In the genomic region with DNA sequence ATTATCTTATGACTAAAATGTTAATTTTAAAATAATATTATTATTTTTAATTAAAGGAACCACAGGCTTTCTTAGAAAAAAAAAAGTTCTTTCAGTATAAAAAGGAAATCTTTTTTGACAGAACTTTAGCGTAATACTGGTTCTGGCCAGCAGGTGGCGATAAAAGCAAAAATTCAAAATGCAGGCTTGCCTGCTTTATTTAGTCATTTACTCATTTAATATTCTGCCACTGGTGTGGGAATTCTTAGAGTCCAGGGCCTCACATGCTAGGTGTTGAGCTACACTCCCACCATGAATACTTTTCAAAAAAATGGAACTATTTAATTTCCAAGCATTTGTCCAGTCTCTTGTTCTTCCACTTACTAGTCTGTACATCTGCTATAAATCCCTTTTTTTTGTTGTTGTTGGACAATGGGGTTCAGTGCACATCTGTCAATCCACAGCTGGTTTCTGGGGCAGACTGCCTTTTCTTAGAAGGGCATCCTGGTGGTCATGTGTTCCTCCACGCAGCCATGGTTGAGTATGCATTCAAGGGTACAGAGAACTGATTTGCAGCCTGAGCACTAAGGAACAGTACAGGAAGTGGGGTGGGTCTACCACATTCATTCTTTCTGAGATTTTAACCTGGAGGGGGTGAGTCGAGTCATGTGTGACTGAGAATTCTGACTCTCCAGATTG, we compare ENCODE assay signal across 9 mouse cellular contexts. TPM values are rescaled to one million over a fixed set of nuclear protein-coding genes. Genes with fewer than 3 reads are reported as not detected.
DNase-seq lines count a peak whose midpoint lies in the region; ATAC-seq and TF ChIP-seq lines count a peak whose summit lies in the region.
"Had no signal": no experiment of that assay in that cellular context is flagged by ENCODE, and none has a peak within 500 bp of the region (broad histone marks: within the 10 kb centered on the region; RNA-seq: fewer than 3 reads in every experiment).

No protein-coding gene starts in this region.

- intact Hi-C loops in gastrocnemius, postnatal 14 days (cut with DNase I; ENCODE audit: low total_unique reads), result loop anchor here (5.0 kb wide), 1 partner anchor 283 kb away; no protein-coding TSS in a partner anchor
- intact Hi-C loops in left cerebral cortex, adult 2 months (cut with DNase I), result loop anchor here (1.0 kb wide), 2 partner anchors 282 to 306 kb away; no protein-coding TSS in a partner anchor

- H3K4me2 ChIP-seq in intestine, embryonic 14.5 days (ENCODE audit: low read length), result no peak overlapping the region
- H3K4me2 ChIP-seq in intestine, embryonic 15.5 days (replicated peaks), result no peak overlapping the region
- H3K4me2 ChIP-seq: limb, embryonic 12.5 days had no signal

- no peaks in the 10 kb centered on the region for H3K36me3 ChIP-seq in intestine, embryonic 14.5 days (ENCODE audit: control insufficient read depth, insufficient read depth, low read length)
- no peaks in the 10 kb centered on the region for H3K36me3 ChIP-seq in intestine, embryonic 15.5 days
- H3K36me3 ChIP-seq: limb, embryonic 12.5 days had no signal

- H3K27ac ChIP-seq in intestine, embryonic 14.5 days (ENCODE audit: low read depth), result no peak overlapping the region
- H3K27ac ChIP-seq in intestine, embryonic 15.5 days, result no peak overlapping the region
- H3K27ac ChIP-seq in left cerebral cortex, adult 2 months, result no peak overlapping the region
- H3K27ac ChIP-seq: limb, embryonic 12.5 days had no signal

- no peak for ATAC-seq in intestine, embryonic 14.5 days (replicated peaks; ENCODE audit: low FRiP score, low TSS enrichment, low read depth)
- no peak for ATAC-seq in intestine, embryonic 15.5 days

- H3K4me3 ChIP-seq in intestine, embryonic 14.5 days (ENCODE audit: low read depth, low read length), result no peak overlapping the region
- no peak overlapping the region for H3K4me3 ChIP-seq in intestine, embryonic 15.5 days (replicated peaks)
- H3K4me3 ChIP-seq in left cerebral cortex, adult 2 months, result no peak overlapping the region
- H3K4me3 ChIP-seq: limb, embryonic 12.5 days had no signal

- peak; percentile 95 for DNase-seq in intestine, embryonic 14.5 days (ENCODE audit: low spot score)
- DNase-seq in MEL-GATA-1-ER (ENCODE audit: extremely low read depth, low read depth), result peak; percentile 36
- DNase-seq in cerebellum, adult 9-10 months, result peak; percentile 72
- DNase-seq in gastrocnemius, postnatal 14 days, result peak; percentile 50
- DNase-seq in left cerebral cortex, adult 2 months (ENCODE audit: extremely low spot score in 1 of 2, low spot score in 2 of 2), result peak; percentile 51 to 77
- peak; percentile 24 to 53 for DNase-seq in natural killer cell, adult 2 months (ENCODE audit: low spot score in 2 of 2)
- peak; percentile 53 to 57 for DNase-seq in urinary bladder, postnatal 36 days (ENCODE audit: low spot score in 2 of 2)

- WGBS in intestine, embryonic 14.5 days, result 34% methylated on average over 4 of the region's 4 CpGs
- WGBS in intestine, embryonic 15.5 days, result 28% methylated on average over 4 of the region's 4 CpGs

- no peaks in the 10 kb centered on the region for H3K4me1 ChIP-seq in intestine, embryonic 14.5 days (replicated peaks; ENCODE audit: control insufficient read depth, insufficient read depth, low read length)
- no peaks in the 10 kb centered on the region for H3K4me1 ChIP-seq in intestine, embryonic 15.5 days (replicated peaks)
- H3K4me1 ChIP-seq: limb, embryonic 12.5 days had no signal

- H3K9ac ChIP-seq in intestine, embryonic 14.5 days (ENCODE audit: low read length), result no peak overlapping the region
- no peak overlapping the region for H3K9ac ChIP-seq in intestine, embryonic 15.5 days
- H3K9ac ChIP-seq: limb, embryonic 12.5 days had no signal

- H3K27me3 ChIP-seq in intestine, embryonic 14.5 days (replicated peaks; ENCODE audit: control insufficient read depth, insufficient read depth, low read length), result peaks cover 17% of the 10 kb centered on the region
- H3K27me3 ChIP-seq in intestine, embryonic 15.5 days (replicated peaks), result peaks cover 27% of the 10 kb centered on the region

- peak; percentile 84 for TF ChIP-seq CTCF in left cerebral cortex, adult 2 months (IDR thresholded peaks at IDR 0.05)

- no peaks in the 10 kb centered on the region for H3K9me3 ChIP-seq in intestine, embryonic 14.5 days (ENCODE audit: control insufficient read depth, low read length)
- no peaks in the 10 kb centered on the region for H3K9me3 ChIP-seq in intestine, embryonic 15.5 days
- H3K9me3 ChIP-seq: limb, embryonic 12.5 days had no signal

RNA-seq across cellular contexts. Expression of a gene that starts 30.6 kb away (rescaled TPM):
- polyA plus RNA-seq in intestine, embryonic 14.5 days (2014; fragmentation: Nextera tagmentation; extraction: Ambion mirVana), result 221 and 246 TPM in 2 replicates
- 256 and 276 TPM in 2 replicates for polyA plus RNA-seq in intestine, embryonic 15.5 days (2015; fragmentation: Nextera tagmentation; extraction: Ambion mirVana)
- total RNA-seq in gastrocnemius, postnatal 14 days (2021), result 10 to 100 TPM; 35.5 to 46.6 TPM
- total RNA-seq in left cerebral cortex, adult 2 months (2021), result 10 to 100 TPM; 81.4 to 82.0 TPM

Comparison
In these comparisons a context has a peak if more than half of its experiments do, and no peak if none do; other contexts are left out.
1. DNase-seq: peak in every context shown above with its lines; median percentile 95 in intestine, embryonic 14.5 days; 72 in cerebellum, adult 9-10 months; 64 in left cerebral cortex, adult 2 months; 55 in urinary bladder, postnatal 36 days; 50 in gastrocnemius, postnatal 14 days; 38 in natural killer cell, adult 2 months; 36 in MEL-GATA-1-ER.